Mouse (Mus musculus): ENCODE results near the gene Gm8439. TPM values are rescaled to one million over a fixed set of nuclear protein-coding genes. Genes with fewer than 3 reads are reported as not detected.

Gm8439 gene
- polyA plus RNA-seq, 1 experiment: not detected

DNA sequence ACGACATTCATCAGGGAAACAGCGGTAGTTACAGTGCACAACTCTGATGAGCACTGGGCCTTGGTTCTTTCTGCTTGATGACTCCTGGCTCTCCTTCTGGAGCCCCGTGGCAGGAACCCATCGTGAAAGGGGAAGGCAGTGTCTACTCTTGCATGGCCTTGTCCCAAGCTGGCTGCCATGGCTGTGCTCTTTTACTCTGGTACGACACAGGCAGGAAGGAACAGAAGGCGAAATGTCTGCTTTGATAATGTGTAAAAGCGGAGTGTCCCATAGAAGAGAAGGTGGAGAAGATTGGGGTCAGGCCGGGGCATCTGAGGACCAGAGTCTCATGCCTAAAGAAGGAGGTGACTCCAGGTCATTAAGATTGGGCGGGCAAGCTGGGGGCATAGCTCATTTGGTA is 26.1 kb downstream of the Gm8439 start:
- Histone ChIP-seq H3K27me3 (ENCODE audit: control insufficient read depth, insufficient read depth, insufficient read length) (peaks cover 4% of the 10 kb centered on the region), H3K79me2 (ENCODE audit: control insufficient read depth, insufficient read depth) (no peaks in the 10 kb centered on the region), H3K36me3 (ENCODE audit: control insufficient read depth, insufficient read depth) (no peaks in the 10 kb centered on the region), H3ac (ENCODE audit: control insufficient read depth, insufficient read length) (no peak overlapping the region), H3K4me3 (no peak overlapping the region), H3K4me2 (ENCODE audit: low read depth) (no peak overlapping the region)
- no peak for TF ChIP-seq TCF3 (IDR thresholded peaks at IDR 0.05; ENCODE audit: insufficient read length, low read depth)

DNA sequence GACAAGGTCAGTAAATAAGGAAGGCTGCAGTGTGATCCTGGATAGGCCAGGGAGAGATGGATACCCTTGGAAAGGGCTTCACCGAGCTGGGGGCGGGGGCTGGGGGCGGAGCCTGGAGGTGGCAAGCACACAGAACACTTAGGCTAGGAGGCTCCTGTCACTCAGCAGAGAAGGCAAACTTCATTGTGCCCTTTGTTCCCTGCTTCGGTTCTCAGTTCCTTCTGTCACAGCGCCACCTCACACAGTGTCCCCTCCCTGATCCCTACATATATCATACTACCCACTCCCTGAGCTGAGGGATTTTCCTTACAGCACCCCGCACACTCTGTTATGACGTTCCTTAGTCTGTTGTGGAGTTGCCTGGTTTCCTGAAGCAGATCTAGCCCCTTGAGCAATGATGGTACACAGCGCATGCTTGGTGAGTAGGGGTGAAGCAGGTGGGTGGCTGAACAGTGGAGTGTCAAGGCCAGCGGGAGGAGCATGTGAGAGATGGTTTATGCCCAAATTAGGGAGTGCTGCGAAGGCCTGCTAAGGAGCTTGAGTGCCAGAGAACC is 27.1 kb downstream of the Gm8439 start:
- H3ac ChIP-seq (ENCODE audit: control insufficient read depth, insufficient read length): no peak overlapping the region
- TF ChIP-seq SRF (IDR thresholded peaks at IDR 0.05; ENCODE audit: control insufficient read depth, insufficient read length, low read depth) (peak; percentile 90), CEBPB (IDR thresholded peaks at IDR 0.05; ENCODE audit: insufficient read depth, poor library complexity, severe bottlenecking) (no peak), MAX (IDR thresholded peaks at IDR 0.05; ENCODE audit: low read depth) (no peak)
- no peak overlapping the region for H3K4me3 ChIP-seq
- H3K36me3 ChIP-seq (ENCODE audit: control insufficient read depth, insufficient read depth): no peaks in the 10 kb centered on the region
- H3K27me3 ChIP-seq (ENCODE audit: control insufficient read depth, insufficient read depth, insufficient read length): peaks cover 7% of the 10 kb centered on the region
- H3K4me2 ChIP-seq (ENCODE audit: low read depth): no peak overlapping the region
- H3K79me2 ChIP-seq (ENCODE audit: control insufficient read depth, insufficient read depth): no peaks in the 10 kb centered on the region

DNA sequence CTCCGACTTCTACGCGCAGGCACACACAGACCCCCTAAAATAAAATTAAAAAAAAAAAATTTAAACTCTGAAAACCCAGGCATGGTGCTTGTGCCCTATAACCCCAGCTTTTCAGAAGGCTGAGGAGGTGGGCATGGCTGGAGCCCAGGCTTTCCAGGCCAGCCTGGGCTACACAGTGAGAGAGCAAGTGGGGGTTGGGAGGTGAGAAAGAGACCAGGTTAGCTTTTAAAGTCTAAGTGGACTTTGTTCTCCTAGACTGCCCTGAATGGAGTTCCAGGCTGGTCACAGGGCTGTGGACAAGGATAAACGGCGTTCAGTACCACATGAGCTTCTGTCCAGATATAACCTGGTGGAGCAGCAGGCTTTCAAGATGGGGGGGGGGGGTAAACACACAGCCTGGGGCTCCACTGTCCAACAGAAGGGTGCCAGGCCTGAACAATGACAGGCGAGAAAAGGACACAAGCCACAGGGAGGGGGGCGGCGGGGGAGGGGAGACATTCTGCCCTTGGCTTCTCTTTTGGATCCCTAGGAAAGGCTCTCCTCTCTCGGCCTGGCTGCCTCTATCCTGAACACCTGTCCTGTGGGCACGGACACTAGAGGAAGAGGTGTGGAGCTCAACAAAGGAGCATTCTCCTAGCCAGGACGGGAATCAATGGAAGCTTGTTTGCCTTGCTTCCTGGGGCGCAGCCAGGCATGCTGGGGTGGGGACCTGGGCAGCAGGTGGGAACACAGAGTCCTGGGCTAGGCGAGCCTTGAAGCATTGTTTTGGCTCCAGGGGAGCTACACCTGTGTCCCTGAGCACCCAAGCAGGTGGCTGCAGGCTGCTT is 27.9 kb downstream of the Gm8439 start:
- Histone ChIP-seq H3K79me2 (ENCODE audit: control insufficient read depth, insufficient read depth) (no peaks in the 10 kb centered on the region), H3K4me2 (ENCODE audit: low read depth) (no peak overlapping the region), H3ac (ENCODE audit: control insufficient read depth, insufficient read length) (no peak overlapping the region), H3K27me3 (ENCODE audit: control insufficient read depth, insufficient read depth, insufficient read length) (peaks cover 7% of the 10 kb centered on the region), H3K36me3 (ENCODE audit: control insufficient read depth, insufficient read depth) (no peaks in the 10 kb centered on the region), H3K4me3 (no peak overlapping the region)
- TF ChIP-seq CEBPB (IDR thresholded peaks at IDR 0.05; ENCODE audit: insufficient read depth, poor library complexity, severe bottlenecking) (no peak), MYOG (IDR thresholded peaks at IDR 0.05; ENCODE audit: control insufficient read depth in 1 of 3, insufficient read depth in 1 of 3, insufficient read length in 2 of 3, low read depth in 2 of 3) (no peak), TCF12 (IDR thresholded peaks at IDR 0.05; ENCODE audit: insufficient read depth, poor library complexity, severe bottlenecking) (no peak)

DNA sequence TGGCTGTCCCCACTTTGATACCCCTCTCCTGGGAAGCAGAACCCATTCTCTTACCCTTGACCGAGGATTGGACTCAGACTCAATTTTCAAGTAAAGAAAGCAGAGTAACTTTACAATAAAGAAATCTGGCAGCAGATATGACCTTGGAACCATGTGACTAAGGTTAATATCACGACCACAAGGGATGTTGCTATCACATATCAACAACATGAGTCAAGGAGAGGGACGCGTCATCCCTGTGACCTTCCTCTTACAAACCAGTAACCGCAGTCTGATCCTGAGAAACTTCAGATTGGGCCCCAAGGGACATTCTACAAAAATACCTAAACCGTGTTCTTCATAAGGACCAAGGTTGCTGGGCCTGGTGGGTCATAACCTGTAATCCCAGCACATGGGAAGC is 39.2 kb downstream of the Gm8439 start:
- Histone ChIP-seq H3K4me2 (ENCODE audit: low read depth) (no peak overlapping the region), H3K36me3 (ENCODE audit: control insufficient read depth, insufficient read depth) (no peaks in the 10 kb centered on the region)
- TF ChIP-seq USF1 (IDR thresholded peaks at IDR 0.05; ENCODE audit: low read depth): peak; percentile 1
- TF ChIP-seq SRF (IDR thresholded peaks at IDR 0.05; ENCODE audit: control insufficient read depth, insufficient read length, low read depth): no peak

DNA sequence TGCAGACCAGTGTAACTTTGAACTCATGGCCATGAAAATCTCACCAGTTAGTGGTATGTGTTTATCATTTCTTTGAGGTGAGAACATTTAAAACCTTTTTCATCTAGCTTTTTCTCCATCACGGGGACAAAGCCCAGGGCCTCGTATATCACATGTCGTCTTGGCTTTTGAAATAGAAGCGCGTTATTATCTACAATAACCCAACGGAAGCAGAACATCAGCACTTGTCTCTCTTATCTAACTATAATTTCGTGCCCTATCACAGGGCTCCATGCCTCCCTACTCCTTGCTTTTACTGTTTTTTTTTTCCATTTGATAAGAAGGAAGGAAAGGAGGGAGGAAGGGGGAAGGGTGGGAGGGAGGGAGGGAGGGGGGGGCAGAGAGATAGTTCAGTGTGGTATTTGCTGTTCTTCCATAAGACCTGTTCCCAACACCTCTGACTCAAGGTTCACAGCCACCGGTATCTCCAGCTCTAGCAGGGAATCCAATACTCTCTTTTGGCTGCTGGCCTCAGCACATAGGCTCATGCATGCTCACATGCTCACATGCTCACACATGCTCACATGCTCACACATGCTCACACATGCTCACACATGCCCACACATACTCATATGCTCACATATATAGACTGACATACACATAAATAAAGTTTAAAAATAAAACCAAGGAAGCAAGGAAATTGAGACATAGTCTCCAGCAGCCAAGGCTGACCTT is 41.8 kb downstream of the Gm8439 start:
- TF ChIP-seq MAX (IDR thresholded peaks at IDR 0.05; ENCODE audit: low read depth): no peak
- no peak for TF ChIP-seq TCF3 (IDR thresholded peaks at IDR 0.05; ENCODE audit: insufficient read length, low read depth)
- no peak for TF ChIP-seq CEBPB (IDR thresholded peaks at IDR 0.05; ENCODE audit: insufficient read depth, poor library complexity, severe bottlenecking)
- no peak for TF ChIP-seq USF1 (IDR thresholded peaks at IDR 0.05; ENCODE audit: low read depth)
- TF ChIP-seq MYOD1 (IDR thresholded peaks at IDR 0.05; ENCODE audit: control insufficient read depth in 1 of 3, insufficient read length in 2 of 3, low read depth in 2 of 3): no peak
- TF ChIP-seq TCF12 (IDR thresholded peaks at IDR 0.05; ENCODE audit: insufficient read depth, poor library complexity, severe bottlenecking): no peak
- TF ChIP-seq REST (IDR thresholded peaks at IDR 0.05; ENCODE audit: insufficient read depth, insufficient read length): no peak
- TF ChIP-seq POLR2A (IDR thresholded peaks at IDR 0.05; ENCODE audit: insufficient read length, low read depth): no peak
- Histone ChIP-seq H3K4me2 (ENCODE audit: low read depth) (no peak overlapping the region), H3K4me3 (no peak overlapping the region), H3ac (ENCODE audit: control insufficient read depth, insufficient read length) (no peak overlapping the region), H3K79me2 (ENCODE audit: control insufficient read depth, insufficient read depth) (no peaks in the 10 kb centered on the region), H3K36me3 (ENCODE audit: control insufficient read depth, insufficient read depth) (no peaks in the 10 kb centered on the region), H3K27me3 (ENCODE audit: control insufficient read depth, insufficient read depth, insufficient read length) (no peaks in the 10 kb centered on the region)

More for the DNA sequence above, 39.2 kb downstream of the Gm8439 start:
- Histone ChIP-seq H3ac (ENCODE audit: control insufficient read depth, insufficient read length) (no peak overlapping the region), H3K4me3 (no peak overlapping the region), H3K79me2 (ENCODE audit: control insufficient read depth, insufficient read depth) (no peaks in the 10 kb centered on the region), H3K27me3 (ENCODE audit: control insufficient read depth, insufficient read depth, insufficient read length) (peaks cover 2% of the 10 kb centered on the region)

DNA sequence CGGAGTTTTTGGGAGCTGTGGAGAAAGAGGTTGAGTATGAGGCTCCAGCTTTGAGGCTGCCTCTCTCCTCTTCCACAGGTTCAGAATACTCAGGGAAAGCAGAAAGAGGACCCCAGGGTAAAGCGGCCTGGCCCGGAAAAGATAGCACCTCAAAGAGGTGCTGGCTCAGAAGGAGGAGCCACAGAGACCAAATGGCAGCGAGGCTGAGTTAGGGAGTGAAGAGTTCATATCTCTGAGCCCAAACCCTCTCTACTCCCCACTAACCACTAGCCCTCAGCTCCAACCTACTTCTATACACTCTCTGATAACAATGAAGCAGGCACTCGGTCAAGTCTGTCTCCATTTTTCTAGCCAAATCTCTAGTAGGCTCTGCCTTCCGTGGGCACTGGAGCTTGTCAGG is 43.3 kb downstream of the Gm8439 start:
- Histone ChIP-seq H3K36me3 (ENCODE audit: control insufficient read depth, insufficient read depth) (no peaks in the 10 kb centered on the region), H3K4me2 (ENCODE audit: low read depth) (no peak overlapping the region), H3K4me3 (no peak overlapping the region), H3K79me2 (ENCODE audit: control insufficient read depth, insufficient read depth) (no peaks in the 10 kb centered on the region), H3K27me3 (ENCODE audit: control insufficient read depth, insufficient read depth, insufficient read length) (no peaks in the 10 kb centered on the region), H3ac (ENCODE audit: control insufficient read depth, insufficient read length) (no peak overlapping the region)
- TF ChIP-seq MYOG (IDR thresholded peaks at IDR 0.05; ENCODE audit: control insufficient read depth in 1 of 3, insufficient read depth in 1 of 3, insufficient read length in 2 of 3, low read depth in 2 of 3) (no peak), CEBPB (IDR thresholded peaks at IDR 0.05; ENCODE audit: insufficient read depth, poor library complexity, severe bottlenecking) (no peak), MYOD1 (IDR thresholded peaks at IDR 0.05; ENCODE audit: control insufficient read depth in 1 of 3, insufficient read length in 2 of 3, low read depth in 2 of 3) (no peak), POLR2AphosphoS2 (IDR thresholded peaks at IDR 0.05; ENCODE audit: insufficient read length, low read depth) (no peak), REST (IDR thresholded peaks at IDR 0.05; ENCODE audit: insufficient read depth, insufficient read length) (no peak), E2F4 (IDR thresholded peaks at IDR 0.05; ENCODE audit: insufficient read depth) (no peak), MAX (IDR thresholded peaks at IDR 0.05; ENCODE audit: low read depth) (no peak), POLR2A (IDR thresholded peaks at IDR 0.05; ENCODE audit: insufficient read length, low read depth) (no peak), USF1 (IDR thresholded peaks at IDR 0.05; ENCODE audit: low read depth) (no peak), TCF3 (IDR thresholded peaks at IDR 0.05; ENCODE audit: insufficient read length, low read depth) (no peak), TCF12 (IDR thresholded peaks at IDR 0.05; ENCODE audit: insufficient read depth, poor library complexity, severe bottlenecking) (no peak), SRF (IDR thresholded peaks at IDR 0.05; ENCODE audit: control insufficient read depth, insufficient read length, low read depth) (no peak)
